Mouse (Mus musculus) liver, adult 2 months (tissue): Measurements from ENCODE around the gene Ebf1. TPM values are rescaled to one million over a fixed set of nuclear protein-coding genes. Genes with fewer than 3 reads are reported as not detected.

Source experiments
- DNase-seq: peaks from one replicate; pipeline ENCODE4 v3.0.0-alpha.2; 2011; ENCODE audit warnings: low read depth, low spot score; ENCODE audit errors: extremely low read depth
- H3K27ac ChIP-seq: fragments of 200-500 bp; replicated peaks from 2 replicates; pipeline ENCODE4 v1.5.1; 2012; ENCODE audit warnings: low read depth, mild to moderate bottlenecking, control low read depth, inconsistent platforms, low read length; ENCODE audit not compliant: insufficient read depth
- H3K27me3 ChIP-seq: fragments of 200-500 bp; 2 replicates; pipeline ENCODE4 v1.6.1; 2012; ENCODE audit warnings: mild to moderate bottlenecking, moderate library complexity, low read length, inconsistent platforms; ENCODE audit not compliant: control insufficient read depth, insufficient read depth
- H3K36me3 ChIP-seq: fragments of 200-500 bp; 2 replicates; pipeline ENCODE4 v1.6.1; 2012; ENCODE audit warnings: low read length, inconsistent platforms; ENCODE audit not compliant: control insufficient read depth, insufficient read depth
- H3K4me1 ChIP-seq: fragments of 200-500 bp; 2 replicates; pipeline ENCODE4 v1.6.1; 2011; ENCODE audit warnings: low read length; ENCODE audit not compliant: control insufficient read depth, insufficient read depth
- H3K4me3 ChIP-seq: fragments of 200-500 bp; 2 replicates; pipeline ENCODE4 v1.5.1; 2011; ENCODE audit warnings: low read depth, mild to moderate bottlenecking, control low read depth, low read length, moderate library complexity; ENCODE audit not compliant: insufficient read depth
- H3K79me2 ChIP-seq: fragments of 200-500 bp; 2 replicates; pipeline ENCODE4 v1.6.1; 2012; ENCODE audit warnings: inconsistent platforms, mild to moderate bottlenecking, low read length, moderate library complexity; ENCODE audit not compliant: control insufficient read depth, insufficient read depth
- H3K9ac ChIP-seq: fragments of 200-500 bp; 2 replicates; pipeline ENCODE4 v1.6.1; 2012; ENCODE audit warnings: low read depth, mild to moderate bottlenecking, control low read depth, inconsistent platforms, low read length
- CTCF ChIP-seq: fragments of 200-500 bp; IDR thresholded peaks from 2 replicates; pipeline ENCODE4 v1.5.1; 2011; ENCODE audit warnings: low read depth, low read length, control low read depth
- POLR2A ChIP-seq: fragments of 200-500 bp; IDR thresholded peaks from 2 replicates; pipeline ENCODE4 v1.6.1; 2011; ENCODE audit warnings: low read length, control low read depth; ENCODE audit not compliant: insufficient read depth; ENCODE audit errors: extremely low read depth
- WGBS: fragments of 180-500 bp; shearing (Covaris S2); methylation state at CpG from one replicate; pipeline ENCODE4 v1.1.7; 2018; 5-methylcytosine and 5-hydroxymethylcytosine counted together
- polyA plus RNA-seq: library from polyadenylated mRNA; depleted of rRNA; stranded (reverse); fragments of >200 nt; gene quantifications from 2 replicates; pipeline ENCODE4 v1.2.3, GENCODE M21; 2012
- total RNA-seq: library from RNA; depleted of rRNA; stranded (reverse); fragments of >200 nt; gene quantifications from 2 replicates; pipeline ENCODE4 v1.2.3, GENCODE M21; 2014

Ebf1 gene
- total and polyA plus RNA-seq, 2 experiments: 0.23 to 0.37 TPM

GRCm38 (mm10) chr11:44975151-44975550, 358.0 kb downstream of the Ebf1 start:
- H3K27me3 ChIP-seq: no peaks in the 10 kb centered on the region
- H3K4me1 ChIP-seq: no peaks in the 10 kb centered on the region; the same call in 1 of the 2 replicates
- DNase-seq: no peak
- H3K36me3 ChIP-seq: no peaks in the 10 kb centered on the region
- H3K4me3 ChIP-seq: no peak overlapping the region
- no peak overlapping the region for H3K27ac ChIP-seq
- no peaks in the 10 kb centered on the region for H3K79me2 ChIP-seq
- WGBS: 69% methylated on average over 2 of the region's 2 CpGs
- no peak overlapping the region for H3K9ac ChIP-seq
- no peak for TF ChIP-seq POLR2A
- no peak for TF ChIP-seq CTCF

- Histone ChIP-seq H3K36me3 (no peaks in the 10 kb centered on the region), H3K27ac (no peak overlapping the region), H3K79me2 (no peaks in the 10 kb centered on the region), H3K4me3 (no peak overlapping the region), H3K4me1 (no peaks in the 10 kb centered on the region), H3K9ac (no peak overlapping the region), H3K27me3 (no peaks in the 10 kb centered on the region)
- TF ChIP-seq POLR2A (no peak), CTCF (no peak)
- DNase-seq: no peak
- WGBS: 85% methylated on average over 5 of the region's 5 CpGs
Observed at GRCm38 (mm10) chr11:44976254-44976802, 359.2 kb downstream of the Ebf1 start.

GRCm38 (mm10) chr11:44977921-44978397, 360.8 kb downstream of the Ebf1 start:
- no peak overlapping the region for H3K27ac ChIP-seq
- H3K79me2 ChIP-seq: no peaks in the 10 kb centered on the region
- no peak for TF ChIP-seq CTCF
- TF ChIP-seq POLR2A: no peak
- no peaks in the 10 kb centered on the region for H3K27me3 ChIP-seq
- 89% methylated on average over 4 of the region's 4 CpGs for WGBS
- no peak for DNase-seq
- H3K9ac ChIP-seq: no peak overlapping the region
- no peaks in the 10 kb centered on the region for H3K4me1 ChIP-seq
- H3K4me3 ChIP-seq: no peak overlapping the region
- H3K36me3 ChIP-seq: no peaks in the 10 kb centered on the region

GRCm38 (mm10) chr11:44979391-44979790, 362.3 kb downstream of the Ebf1 start:
- no peak overlapping the region for H3K27ac ChIP-seq
- H3K36me3 ChIP-seq: no peaks in the 10 kb centered on the region
- H3K4me3 ChIP-seq: no peak overlapping the region
- no peaks in the 10 kb centered on the region for H3K79me2 ChIP-seq
- 67% methylated on average over 5 of the region's 5 CpGs for WGBS
- no peak for DNase-seq
- H3K9ac ChIP-seq: no peak overlapping the region
- H3K27me3 ChIP-seq: no peaks in the 10 kb centered on the region
- H3K4me1 ChIP-seq: no peaks in the 10 kb centered on the region
- no peak for TF ChIP-seq POLR2A
- no peak for TF ChIP-seq CTCF

GRCm38 (mm10) chr11:44982225-44982624, 365.1 kb downstream of the Ebf1 start:
- TF ChIP-seq POLR2A (no peak), CTCF (no peak)
- no peak for DNase-seq
- Histone ChIP-seq H3K4me3 (no peak overlapping the region), H3K27me3 (no peaks in the 10 kb centered on the region), H3K9ac (no peak overlapping the region), H3K36me3 (no peaks in the 10 kb centered on the region), H3K4me1 (no peaks in the 10 kb centered on the region), H3K79me2 (no peaks in the 10 kb centered on the region), H3K27ac (no peak overlapping the region)
- WGBS: 83% methylated on average over 9 of the region's 9 CpGs

- no peak overlapping the region for H3K27ac ChIP-seq
- H3K4me1 ChIP-seq: no peaks in the 10 kb centered on the region
- no peaks in the 10 kb centered on the region; the same call in 1 of the 2 replicates for H3K27me3 ChIP-seq
- no peaks in the 10 kb centered on the region for H3K36me3 ChIP-seq
- H3K4me3 ChIP-seq: no peak overlapping the region
- WGBS: 89% methylated on average over 6 of the region's 6 CpGs
- H3K79me2 ChIP-seq: no peaks in the 10 kb centered on the region
- no peak overlapping the region for H3K9ac ChIP-seq
- DNase-seq: no peak
- TF ChIP-seq CTCF (no peak), POLR2A (no peak)
Observed at GRCm38 (mm10) chr11:44983961-44984360, 366.8 kb downstream of the Ebf1 start.
